Mouse (Mus musculus) B cell, adult 67 days (primary cell): ENCODE data around the gene Zfp429. TPM values are rescaled to one million over a fixed set of nuclear protein-coding genes. Genes with fewer than 3 reads are reported as not detected.

Experiments used
- total RNA-seq, 2 experiments: library from RNA; stranded (reverse); gene quantifications; 4 replicates each; pipeline ENCODE4 v1.2.4; 2023

The Zfp429 gene
- 10 to 100 TPM; 17.7 to 23.2 TPM for total RNA-seq

GRCm38 (mm10) chr13:67399183-67399903 lies at the start of gene Zfp429:
Zfp429 (minus strand) TSS chr13:67399819.

GRCm38 (mm10) chr13:67421207-67421857 lies 21.7 kb upstream of the Zfp429 start, which contains the start of gene Zfp459:
Zfp459 (minus strand) TSS chr13:67421418.

GRCm38 (mm10) chr13:67375050-67375911 lies 24.3 kb downstream of the Zfp429 start, which contains the start of the genes Gm28041 and Zfp456:
Gm28041 (minus strand) TSS chr13:67375733.
Zfp456 (minus strand) TSS chr13:67375810.

GRCm38 (mm10) chr13:67360131-67360744 lies 39.4 kb downstream of the Zfp429 start, which contains the start of the genes Gm28044 and Zfp953:
Gm28044 (minus strand) TSS chr13:67360536.
Zfp953 (minus strand) TSS chr13:67360605.

Other genes starting within 250 kb of the Zfp429 start
- gene Rsl1, start 226.6 kb downstream of the Zfp429 start, total RNA-seq, result 10 to 100 TPM; 18.3 to 22.3 TPM
- gene Zfp455, start 205.3 kb downstream of the Zfp429 start, total RNA-seq, result 1 to 10 TPM; 2.8 to 5.2 TPM
- gene Zfp458, start 121.4 kb downstream of the Zfp429 start, total RNA-seq, result 1 to 10 TPM; 2.1 to 4.1 TPM
- gene Zfp457, start 93.3 kb downstream of the Zfp429 start, total RNA-seq, result 1 to 10 TPM; 1.1 to 5.4 TPM
- 10 to 100 TPM; 15.0 to 19.8 TPM for gene Zfp595, start 67.2 kb downstream of the Zfp429 start, total RNA-seq
- gene Gm28044, start 39.3 kb downstream of the Zfp429 start, total RNA-seq, result 1 to 10 TPM; 1.2 to 4.3 TPM
- 10 to 100 TPM; 10.2 to 13.3 TPM for gene Zfp953, start 39.2 kb downstream of the Zfp429 start, total RNA-seq
- gene Gm28041, start 24.1 kb downstream of the Zfp429 start, total RNA-seq, result 1 to 10 TPM; 2.4 to 4.4 TPM
- gene Zfp456, start 24.0 kb downstream of the Zfp429 start, total RNA-seq, result 10 to 100 TPM; 12.0 to 13.6 TPM
- gene Zfp459, start 21.6 kb upstream of the Zfp429 start, total RNA-seq, result 1 to 10 TPM; 3.4 to 3.5 TPM
- 1 to 10 TPM; 6.5 to 7.0 TPM for gene Zfp874a, start 51.8 kb upstream of the Zfp429 start, total RNA-seq
- gene Zfp874b, start 84.4 kb upstream of the Zfp429 start, total RNA-seq, result 10 to 100 TPM; 12.2 to 17.1 TPM
- 10 to 100 TPM; 13.3 to 16.8 TPM for gene Zfp58, start 100.7 kb upstream of the Zfp429 start, total RNA-seq
- gene Gm26965, start 126.3 kb upstream of the Zfp429 start, total RNA-seq, result not detected
- gene Zfp87, start 126.4 kb upstream of the Zfp429 start, total RNA-seq, result 10 to 100 TPM; 24.1 to 31.2 TPM
- 10 to 100 TPM; 11.5 to 15.2 TPM for gene Zfp748, start 154.0 kb upstream of the Zfp429 start, total RNA-seq
- 10 to 100 TPM; 19.8 to 20.3 TPM for gene Zfp729b, start 209.9 kb upstream of the Zfp429 start, total RNA-seq
- 1 to 10 TPM; 2.5 to 8.4 TPM for gene Gm49345, start 237.9 kb upstream of the Zfp429 start, total RNA-seq
- 10 to 100 TPM; 16.2 to 20.7 TPM for gene Zfp729a, start 238.0 kb upstream of the Zfp429 start, total RNA-seq